Mouse (Mus musculus): Measurements from ENCODE around the gene Hoxb7. TPM values are rescaled to one million over a fixed set of nuclear protein-coding genes. Genes with fewer than 3 reads are reported as not detected.

Gene Hoxb7
- polyA plus RNA-seq (2014; fragmentation: Nextera tagmentation; extraction: Ambion mirVana), result 11.7 and 13.2 TPM in 2 replicates

- peaks cover 54% of the 10 kb centered on the region for H3K27me3 ChIP-seq (replicated peaks; ENCODE audit: control insufficient read depth, insufficient read depth, low read length)
- peak within 1 kb of the TSS; percentile 82 for H3K9ac ChIP-seq (ENCODE audit: low read length)
- no peaks in the 10 kb centered on the region for H3K36me3 ChIP-seq (ENCODE audit: control insufficient read depth, insufficient read depth, low read length)
- H3K4me3 ChIP-seq (ENCODE audit: low read depth, low read length), result peak within 1 kb of the TSS; percentile 49
- ATAC-seq (replicated peaks; ENCODE audit: low FRiP score, low TSS enrichment, low read depth), result peak; percentile 36; the same call in 1 of the 2 replicates
- peaks cover 10% of the 10 kb centered on the region for H3K4me1 ChIP-seq (replicated peaks; ENCODE audit: control insufficient read depth, insufficient read depth, low read length)
- under 1% methylated on average over 42 of the region's 43 CpGs for WGBS
- peak within 1 kb of the TSS; percentile 93 for H3K27ac ChIP-seq (ENCODE audit: low read depth)
- peak within 1 kb of the TSS; percentile 86 for H3K4me2 ChIP-seq (ENCODE audit: low read length)
- DNase-seq (ENCODE audit: low spot score), result no peak
- no peaks in the 10 kb centered on the region for H3K9me3 ChIP-seq (ENCODE audit: control insufficient read depth, low read length)
Measured at GRCm38 (mm10) chr11:96285771-96286738, at the start of gene Hoxb7. Hoxb7 (plus strand) TSS chr11:96286623.

- no peaks in the 10 kb centered on the region for H3K4me1 ChIP-seq (replicated peaks; ENCODE audit: control insufficient read depth, insufficient read depth, low read length)
- H3K27ac ChIP-seq (ENCODE audit: low read depth), result no peak overlapping the region
- H3K9ac ChIP-seq (ENCODE audit: low read length), result no peak overlapping the region
- no peak overlapping the region for H3K4me2 ChIP-seq (ENCODE audit: low read length)
- no peak for ATAC-seq (replicated peaks; ENCODE audit: low FRiP score, low TSS enrichment, low read depth)
- 2% methylated on average over 7 of the region's 7 CpGs for WGBS
- no peaks in the 10 kb centered on the region for H3K36me3 ChIP-seq (ENCODE audit: control insufficient read depth, insufficient read depth, low read length)
- no peaks in the 10 kb centered on the region for H3K9me3 ChIP-seq (ENCODE audit: control insufficient read depth, low read length)
- H3K4me3 ChIP-seq (ENCODE audit: low read depth, low read length), result no peak overlapping the region
- DNase-seq (ENCODE audit: low spot score), result peak; percentile 86
- H3K27me3 ChIP-seq (replicated peaks; ENCODE audit: control insufficient read depth, insufficient read depth, low read length), result peaks cover 10% of the 10 kb centered on the region; the same call in 1 of the 2 replicates
Measured at GRCm38 (mm10) chr11:96240211-96240610, 46.2 kb upstream of the Hoxb7 start.

DNA sequence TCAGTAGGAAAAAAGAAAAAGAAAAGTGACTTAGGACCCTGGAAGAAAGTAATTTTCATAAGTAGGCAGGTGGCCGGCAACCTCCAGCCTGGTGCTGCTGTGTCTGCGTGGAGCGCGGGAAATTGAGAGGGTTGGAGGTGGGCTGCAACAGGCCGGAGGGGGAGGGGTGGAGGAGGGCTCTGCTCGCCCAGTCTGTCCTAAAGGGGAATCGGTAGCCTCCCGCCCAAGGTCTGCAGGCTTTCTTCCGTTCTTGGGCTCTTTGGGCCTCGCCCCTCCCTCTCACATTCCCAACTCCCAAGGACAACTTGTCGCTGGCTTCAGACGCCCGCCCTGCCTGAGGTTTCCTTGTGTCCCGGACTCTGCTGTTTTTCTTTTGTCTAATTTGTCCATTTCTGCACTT is 35.5 kb upstream of the Hoxb7 start:
- H3K4me2 ChIP-seq (ENCODE audit: low read length), result peak overlapping the region; percentile 23; the same call in 1 of the 2 replicates
- WGBS, result under 1% methylated on average over 14 of the region's 14 CpGs
- peaks cover 3% of the 10 kb centered on the region; the same call in 1 of the 2 replicates for H3K4me1 ChIP-seq (replicated peaks; ENCODE audit: control insufficient read depth, insufficient read depth, low read length)
- H3K4me3 ChIP-seq (ENCODE audit: low read depth, low read length), result peak overlapping the region; percentile 26; the same call in 1 of the 2 replicates
- peaks cover 84% of the 10 kb centered on the region for H3K27me3 ChIP-seq (replicated peaks; ENCODE audit: control insufficient read depth, insufficient read depth, low read length)
- ATAC-seq (replicated peaks; ENCODE audit: low FRiP score, low TSS enrichment, low read depth) (no peak), DNase-seq (ENCODE audit: low spot score) (peak; percentile 61)
- no peaks in the 10 kb centered on the region for H3K9me3 ChIP-seq (ENCODE audit: control insufficient read depth, low read length)
- no peak overlapping the region for H3K27ac ChIP-seq (ENCODE audit: low read depth)
- H3K36me3 ChIP-seq (ENCODE audit: control insufficient read depth, insufficient read depth, low read length), result no peaks in the 10 kb centered on the region
- no peak overlapping the region for H3K9ac ChIP-seq (ENCODE audit: low read length)

- no peak; the same call in 1 of the 2 replicates for ATAC-seq (replicated peaks; ENCODE audit: low FRiP score, low TSS enrichment, low read depth)
- Histone ChIP-seq H3K9ac (ENCODE audit: low read length) (peak overlapping the region; percentile 23; the same call in 1 of the 2 replicates), H3K4me3 (ENCODE audit: low read depth, low read length) (peak overlapping the region; percentile 26), H3K36me3 (ENCODE audit: control insufficient read depth, insufficient read depth, low read length) (no peaks in the 10 kb centered on the region), H3K27ac (ENCODE audit: low read depth) (no peak overlapping the region), H3K4me2 (ENCODE audit: low read length) (peak overlapping the region; percentile 25; the same call in 1 of the 2 replicates), H3K9me3 (ENCODE audit: control insufficient read depth, low read length) (no peaks in the 10 kb centered on the region), H3K4me1 (replicated peaks; ENCODE audit: control insufficient read depth, insufficient read depth, low read length) (peaks cover 3% of the 10 kb centered on the region; the same call in 1 of the 2 replicates), H3K27me3 (replicated peaks; ENCODE audit: control insufficient read depth, insufficient read depth, low read length) (peaks cover 84% of the 10 kb centered on the region)
- peak; percentile 69 for DNase-seq (ENCODE audit: low spot score)
- 1% methylated on average over 46 of the region's 46 CpGs for WGBS
Measured at GRCm38 (mm10) chr11:96251480-96252031, 34.9 kb upstream of the Hoxb7 start.

DNA sequence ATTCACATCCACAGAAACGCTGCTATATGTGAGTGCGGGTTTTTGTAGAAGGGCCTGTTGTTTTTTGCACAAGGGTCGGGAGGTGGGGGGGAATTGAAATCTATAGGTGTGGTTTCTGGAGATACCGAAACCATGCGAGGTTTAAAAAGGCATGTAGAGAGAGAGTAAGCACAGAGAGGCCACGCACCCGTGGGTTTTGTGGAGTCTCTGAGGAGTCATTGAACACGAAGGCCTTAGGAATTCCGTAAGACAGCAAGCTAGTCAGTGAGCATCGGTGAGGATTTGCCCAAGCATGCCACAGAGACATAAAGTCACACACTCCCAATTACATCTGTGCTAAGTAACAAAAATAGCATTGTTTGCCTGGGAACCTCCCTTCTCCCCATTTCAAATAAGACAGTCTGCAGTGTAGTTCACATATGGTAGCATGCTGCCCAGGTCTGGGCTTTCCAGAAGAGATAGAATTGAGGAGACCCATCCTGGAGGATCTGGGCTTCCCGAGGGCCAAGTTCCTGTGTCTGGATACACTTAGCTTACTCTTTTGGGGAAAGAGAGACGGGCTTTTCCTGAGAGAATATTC is 33.8 kb upstream of the Hoxb7 start:
- Histone ChIP-seq H3K36me3 (ENCODE audit: control insufficient read depth, insufficient read depth, low read length) (no peaks in the 10 kb centered on the region), H3K27ac (ENCODE audit: low read depth) (no peak overlapping the region), H3K9me3 (ENCODE audit: control insufficient read depth, low read length) (no peaks in the 10 kb centered on the region), H3K4me3 (ENCODE audit: low read depth, low read length) (peak overlapping the region; percentile 26), H3K4me1 (replicated peaks; ENCODE audit: control insufficient read depth, insufficient read depth, low read length) (peaks cover 3% of the 10 kb centered on the region; the same call in 1 of the 2 replicates), H3K9ac (ENCODE audit: low read length) (no peak overlapping the region), H3K4me2 (ENCODE audit: low read length) (0 out of 2 replicates have a peak overlapping the region, but pooled peaks have one; percentile 0), H3K27me3 (replicated peaks; ENCODE audit: control insufficient read depth, insufficient read depth, low read length) (peaks cover 87% of the 10 kb centered on the region)
- DNase-seq (ENCODE audit: low spot score), result no peak
- no peak for ATAC-seq (replicated peaks; ENCODE audit: low FRiP score, low TSS enrichment, low read depth)
- WGBS, result 4% methylated on average over 12 of the region's 12 CpGs

GRCm38 (mm10) chr11:96254221-96254620 is 32.2 kb upstream of the Hoxb7 start:
- Histone ChIP-seq H3K27ac (ENCODE audit: low read depth) (no peak overlapping the region), H3K4me1 (replicated peaks; ENCODE audit: control insufficient read depth, insufficient read depth, low read length) (peaks cover 3% of the 10 kb centered on the region; the same call in 1 of the 2 replicates), H3K27me3 (replicated peaks; ENCODE audit: control insufficient read depth, insufficient read depth, low read length) (peaks cover 99% of the 10 kb centered on the region), H3K9me3 (ENCODE audit: control insufficient read depth, low read length) (no peaks in the 10 kb centered on the region), H3K4me3 (ENCODE audit: low read depth, low read length) (0 out of 2 replicates have a peak overlapping the region, but pooled peaks have one; percentile 0), H3K36me3 (ENCODE audit: control insufficient read depth, insufficient read depth, low read length) (no peaks in the 10 kb centered on the region), H3K4me2 (ENCODE audit: low read length) (no peak overlapping the region), H3K9ac (ENCODE audit: low read length) (no peak overlapping the region)
- DNase-seq (ENCODE audit: low spot score) (no peak), ATAC-seq (replicated peaks; ENCODE audit: low FRiP score, low TSS enrichment, low read depth) (no peak)
- 1% methylated on average over 11 of the region's 11 CpGs for WGBS

- Histone ChIP-seq H3K27ac (ENCODE audit: low read depth) (no peak overlapping the region), H3K4me1 (replicated peaks; ENCODE audit: control insufficient read depth, insufficient read depth, low read length) (peaks cover 5% of the 10 kb centered on the region; the same call in 1 of the 2 replicates), H3K9ac (ENCODE audit: low read length) (no peak overlapping the region), H3K9me3 (ENCODE audit: control insufficient read depth, low read length) (no peaks in the 10 kb centered on the region), H3K27me3 (replicated peaks; ENCODE audit: control insufficient read depth, insufficient read depth, low read length) (peaks cover 99% of the 10 kb centered on the region), H3K4me3 (ENCODE audit: low read depth, low read length) (0 out of 2 replicates have a peak overlapping the region, but pooled peaks have one; percentile 6), H3K4me2 (ENCODE audit: low read length) (peak overlapping the region; percentile 20; the same call in 1 of the 2 replicates), H3K36me3 (ENCODE audit: control insufficient read depth, insufficient read depth, low read length) (no peaks in the 10 kb centered on the region)
- ATAC-seq (replicated peaks; ENCODE audit: low FRiP score, low TSS enrichment, low read depth) (no peak), DNase-seq (ENCODE audit: low spot score) (peak; percentile 61)
- whole genome bisulfite sequencing, result 2% methylated on average over 39 of the region's 39 CpGs
Measured at GRCm38 (mm10) chr11:96255111-96255995, 31.1 kb upstream of the Hoxb7 start.
